Mouse (Mus musculus) embryo, embryonic 11 days (tissue): Measurements from ENCODE around the gene Catsperz.
"Not testable (repeated sequence)": the region's sequence is repeated elsewhere in the genome, so short reads cannot be mapped to it uniquely, and the experiment has no call there.

ENCODE experiments used
- DNase-seq: peaks from one replicate; pipeline ENCODE4 v3.0.0-alpha.2; 2015

Gene Catsperz

DNA sequence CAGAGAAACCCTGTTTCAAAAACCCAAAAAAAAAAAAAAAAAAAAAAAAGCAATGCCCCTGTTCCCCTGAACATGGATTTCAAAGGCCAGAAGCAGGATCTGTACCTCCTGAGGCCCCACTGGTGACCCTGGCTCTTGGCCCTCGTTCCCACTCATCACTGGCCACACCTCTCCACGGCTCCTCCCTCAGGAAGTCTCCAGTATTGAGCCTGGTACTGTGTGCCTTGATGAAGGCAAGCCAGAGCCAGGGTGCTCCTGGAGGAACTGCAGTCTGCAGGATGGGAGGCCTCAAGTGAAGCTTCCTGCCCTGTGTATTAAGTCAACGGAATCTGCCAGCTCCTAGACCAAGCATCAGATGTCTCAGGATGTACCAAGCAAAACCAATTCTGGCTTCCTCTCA lies 19.0 kb downstream of the Catsperz start:
- no peak for DNase-seq

- DNase-seq, result no peak
Observed at GRCm38 (mm10) chr19:6905498-6906159, 19.6 kb downstream of the Catsperz start.

GRCm38 (mm10) chr19:6904846-6905245 lies 20.3 kb downstream of the Catsperz start:
- DNase-seq, result no peak

GRCm38 (mm10) chr19:6903031-6903430 lies 22.1 kb downstream of the Catsperz start:
- DNase-seq, result no peak

DNA sequence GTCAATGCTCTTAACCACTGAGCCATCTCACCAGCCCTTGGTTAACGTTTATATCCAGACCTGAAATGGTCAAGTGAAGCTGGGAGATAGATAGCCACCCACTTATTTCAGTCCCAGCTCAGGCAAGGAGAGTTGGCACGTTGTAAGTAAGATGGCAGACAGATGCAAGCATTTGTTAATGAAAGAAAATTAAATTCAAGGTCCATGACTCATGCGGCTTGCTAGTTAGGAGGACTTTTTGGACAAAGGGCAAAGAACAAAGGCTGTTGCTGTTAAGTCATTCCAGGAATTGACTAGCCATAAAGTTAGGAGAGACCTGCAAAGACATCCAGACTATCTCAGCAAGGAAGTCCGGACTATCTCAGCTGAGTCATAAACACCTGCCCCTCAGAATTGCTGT lies 25.5 kb downstream of the Catsperz start:
- DNase-seq, result no peak

GRCm38 (mm10) chr19:6895608-6896305 lies 29.4 kb downstream of the Catsperz start:
- not testable (repeated sequence) for DNase-seq

DNA sequence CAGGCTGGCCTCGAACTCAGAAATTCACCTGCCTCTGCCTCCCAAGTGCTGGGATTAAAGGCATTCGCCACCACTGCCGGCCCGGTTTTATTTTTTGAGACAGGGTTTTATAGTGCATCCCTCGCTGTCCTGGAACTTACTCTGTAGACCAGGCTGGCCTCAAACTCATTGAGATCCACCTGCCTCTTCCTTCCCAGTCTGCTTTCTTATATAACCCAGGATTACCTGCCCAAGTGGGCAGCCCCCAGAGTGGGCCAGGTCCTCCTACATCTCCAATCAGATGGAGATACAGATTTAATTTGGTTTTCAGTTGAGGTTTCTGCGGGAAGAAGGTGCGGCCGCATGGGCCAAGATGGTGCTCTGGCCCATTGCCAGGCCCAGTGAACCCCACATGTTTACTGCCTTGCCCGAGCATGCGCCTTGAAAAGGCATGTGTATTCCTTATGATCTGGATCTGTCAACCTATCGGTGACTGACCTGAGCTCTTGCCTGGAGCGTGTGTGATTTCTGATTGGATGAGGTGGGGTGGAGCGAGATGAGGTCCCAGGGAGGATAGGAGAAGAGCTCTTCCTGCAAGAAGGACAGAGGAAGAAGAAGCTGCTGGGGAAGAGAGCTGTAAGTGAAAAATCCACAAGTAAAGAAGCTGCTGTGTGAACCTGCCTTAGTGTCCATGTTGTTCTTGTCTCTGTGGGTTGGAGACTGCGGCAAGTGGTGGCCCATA lies 31.3 kb downstream of the Catsperz start:
- DNase-seq, result no peak

DNA sequence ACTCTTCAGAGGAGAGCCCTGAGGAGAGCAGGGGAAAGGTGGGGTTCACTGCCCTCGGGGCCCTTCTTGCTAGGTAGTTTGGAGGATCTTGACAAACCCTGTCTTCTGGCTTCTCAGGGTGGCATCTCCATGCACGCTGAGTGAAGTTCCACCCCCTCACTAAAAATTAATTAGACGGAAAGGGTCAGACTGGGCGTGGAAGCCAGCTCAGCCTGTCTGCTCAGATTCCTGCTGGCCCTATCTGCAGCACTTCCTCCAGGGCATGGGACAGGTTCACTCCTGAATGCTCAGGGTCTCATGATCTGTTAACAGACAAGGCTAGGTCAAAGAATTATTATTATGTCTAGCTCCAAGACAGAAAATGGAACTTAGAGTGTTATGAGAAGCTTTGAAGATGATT lies 32.7 kb downstream of the Catsperz start:
- no peak for DNase-seq

DNA sequence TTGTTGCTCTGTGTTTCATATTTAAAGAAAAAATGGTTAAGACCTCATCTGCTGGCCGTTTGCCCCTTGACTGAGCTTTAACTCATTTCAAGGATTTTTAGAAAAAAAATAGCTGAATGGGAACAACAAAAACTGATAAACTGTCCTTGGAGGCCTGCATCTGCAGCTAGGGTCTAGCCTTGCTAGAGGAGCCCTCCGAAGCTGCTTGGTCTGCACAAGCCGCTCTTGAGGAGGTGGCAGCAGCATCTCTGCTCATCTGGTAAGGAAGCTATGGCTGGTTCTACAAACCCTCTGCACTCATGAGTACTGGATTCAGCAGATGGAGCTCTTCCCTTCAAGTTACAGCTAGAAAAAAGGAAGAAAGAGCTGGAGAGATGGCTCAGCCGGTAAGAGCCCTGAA lies 47.2 kb downstream of the Catsperz start:
- no peak for DNase-seq

DNA sequence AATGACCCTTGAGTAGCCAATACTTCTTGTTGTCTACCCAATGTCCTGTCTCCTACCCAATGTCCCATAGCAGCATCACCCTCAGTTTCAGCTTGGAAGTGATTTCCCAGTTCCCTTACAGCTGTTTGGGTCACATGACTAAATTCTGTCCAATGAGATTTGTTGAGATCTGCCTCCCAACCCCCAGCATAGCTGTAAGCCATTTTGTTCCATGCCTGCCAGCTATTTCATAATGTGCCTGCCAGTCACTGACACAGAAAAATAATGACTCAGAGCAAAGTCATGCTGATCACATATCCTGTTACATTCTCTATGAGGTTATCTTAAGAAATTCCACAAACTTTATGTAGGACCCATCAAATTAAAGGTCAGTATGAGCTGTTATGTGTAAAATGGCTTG lies 48.4 kb downstream of the Catsperz start:
- no peak for DNase-seq

DNA sequence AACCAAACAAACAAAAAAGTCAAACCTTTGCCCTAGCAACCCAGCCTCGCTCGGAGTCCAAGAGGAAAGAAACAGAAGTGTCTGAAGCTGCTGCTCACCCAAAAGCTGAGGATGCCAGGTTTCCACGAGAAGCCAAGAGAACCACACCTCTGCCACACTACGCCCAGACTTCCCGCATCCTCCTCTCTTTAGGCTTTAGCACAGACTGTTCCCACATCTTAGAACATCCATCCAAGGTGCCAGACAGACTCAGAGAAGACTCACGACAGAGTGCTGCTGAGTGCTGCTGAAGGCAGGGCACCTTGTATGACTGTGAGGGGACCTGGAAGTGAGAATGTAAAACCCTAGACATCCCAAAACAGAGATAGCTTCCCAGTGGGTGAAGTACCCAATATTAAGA lies 49.3 kb downstream of the Catsperz start:
- DNase-seq, result no peak

- DNase-seq, result no peak
Observed at GRCm38 (mm10) chr19:6874257-6874656, 50.9 kb downstream of the Catsperz start.

DNA sequence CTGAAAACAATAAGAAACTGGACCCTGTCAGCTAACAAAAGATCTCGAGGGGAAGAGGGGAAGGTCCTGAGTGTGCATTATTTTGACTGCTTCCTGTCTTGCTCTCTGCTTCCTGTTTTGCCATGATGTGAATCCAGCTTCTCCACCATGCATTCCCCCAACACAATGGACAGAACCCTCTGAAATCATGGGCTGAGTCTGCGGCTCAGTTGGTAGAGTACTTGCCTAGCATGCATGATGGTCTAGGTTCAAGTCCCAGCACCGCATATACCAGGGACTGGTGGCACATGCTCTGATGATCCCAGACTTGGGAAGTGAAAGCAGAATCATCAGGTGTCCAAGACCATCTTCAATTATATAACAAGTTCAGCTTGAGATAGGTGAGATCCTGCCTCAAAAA lies 52.5 kb downstream of the Catsperz start:
- no peak for DNase-seq
